Mouse (Mus musculus) cerebellum, postnatal 25 days (tissue): ENCODE measurements around the gene Tom1.
A peak's percentile ranks its signal among the peaks of the same experiment; 100 is the strongest.

Source experiments
- DNase-seq, 2 experiments: peaks; one replicate each; pipeline ENCODE4 v3.0.0; 2021; ENCODE audit warnings: mixed read lengths in 2 of 2

Gene Tom1

GRCm38 (mm10) chr8:75033511-75034243 lies at the start of gene Tom1:
Tom1 (plus strand) TSS chr8:75033705.
- DNase-seq: peak; percentile 98 to 99

GRCm38 (mm10) chr8:74987436-74987835 lies 46.1 kb upstream of the Tom1 start:
- DNase-seq: no peak

DNA sequence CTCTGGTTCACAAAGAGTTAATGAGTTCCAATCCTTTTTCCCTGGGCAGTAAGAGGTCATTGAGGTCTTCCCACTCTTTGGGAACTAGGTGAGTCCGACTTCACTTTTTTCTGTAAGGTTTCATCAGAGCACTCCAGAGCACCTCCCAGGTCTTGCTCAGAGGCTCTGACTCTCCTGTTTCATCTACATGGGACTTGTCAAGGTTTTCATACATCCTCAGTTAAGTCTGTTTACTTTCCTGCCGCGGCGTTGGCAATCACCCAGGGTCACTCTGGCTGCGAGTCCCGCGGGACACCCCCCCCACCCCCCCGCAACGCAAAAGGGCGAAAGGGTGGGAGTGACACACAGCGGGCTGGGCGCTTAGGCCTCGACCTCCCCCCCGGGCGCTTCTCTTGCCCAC lies 43.5 kb upstream of the Tom1 start:
- peak in 1 of 2 experiments; percentile 16 for DNase-seq

DNA sequence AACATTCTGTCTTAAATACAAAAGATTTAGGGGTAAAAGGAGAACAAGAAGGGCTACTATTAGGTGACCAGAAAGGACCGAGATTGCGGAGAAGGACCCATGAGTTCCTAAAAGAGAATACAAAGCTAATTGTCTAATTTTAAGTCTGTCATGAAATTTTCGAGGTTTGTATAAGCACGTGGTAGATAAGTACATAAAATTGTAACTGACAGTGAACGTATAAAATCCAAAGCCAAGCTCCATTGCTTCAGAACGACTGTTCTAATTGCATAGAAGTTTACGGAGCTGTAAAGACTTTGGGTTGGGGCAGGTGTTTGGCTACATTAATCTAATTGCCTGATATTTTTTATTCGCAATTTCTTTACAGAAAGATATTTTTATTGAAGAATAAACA lies 40.4 kb upstream of the Tom1 start, which contains the start of gene Hmgxb4:
Gene Hmgxb4 (plus strand): TSS at position 276 of the 394 bp plus-strand sequence.
- no peak for DNase-seq

- peak; percentile 90 to 91 for DNase-seq
Observed at GRCm38 (mm10) chr8:74993475-74994451, 39.7 kb upstream of the Tom1 start.

DNA sequence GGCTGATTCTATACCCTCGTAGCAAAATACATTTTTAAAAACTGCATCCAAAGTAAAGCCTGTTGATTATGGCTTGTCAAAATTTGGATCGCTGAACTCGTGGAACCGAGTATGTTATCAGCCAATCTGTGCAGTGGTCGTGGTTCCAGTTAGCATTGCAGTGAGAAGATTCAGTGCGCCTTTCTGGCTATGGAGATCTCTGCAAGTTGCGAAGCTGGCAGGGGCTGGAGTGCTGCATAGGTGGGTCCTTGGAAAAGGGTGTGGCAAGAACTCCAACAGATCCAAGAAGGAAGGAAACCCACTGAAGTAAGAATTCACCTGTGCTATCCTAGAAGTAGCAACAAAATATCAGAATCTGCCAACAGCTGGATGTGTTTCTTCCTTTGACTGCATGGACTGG lies 39.0 kb upstream of the Tom1 start:
- peak; percentile 5 to 14 for DNase-seq

DNA sequence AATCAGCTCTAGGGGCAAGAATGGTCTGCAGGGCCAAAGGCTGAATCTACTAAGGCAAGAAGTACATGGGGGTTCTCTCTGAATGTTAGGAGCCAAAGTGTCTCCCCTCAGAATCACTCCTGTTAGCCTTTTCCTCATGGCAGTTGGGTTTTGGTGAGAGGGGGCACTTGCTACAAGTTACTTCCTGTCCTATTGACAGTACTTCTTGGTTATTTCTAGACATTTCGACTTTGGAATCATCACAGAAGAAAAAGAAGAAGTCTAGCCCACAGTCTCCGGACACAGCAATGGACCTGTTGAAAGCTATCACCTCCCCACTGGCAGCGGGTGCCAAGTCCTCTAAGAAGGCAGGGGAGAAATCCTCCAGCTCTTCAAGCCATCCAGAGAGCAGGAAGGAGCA lies 33.1 kb upstream of the Tom1 start:
- DNase-seq: no peak

GRCm38 (mm10) chr8:75008826-75009225 lies 24.7 kb upstream of the Tom1 start:
- DNase-seq: no peak

DNA sequence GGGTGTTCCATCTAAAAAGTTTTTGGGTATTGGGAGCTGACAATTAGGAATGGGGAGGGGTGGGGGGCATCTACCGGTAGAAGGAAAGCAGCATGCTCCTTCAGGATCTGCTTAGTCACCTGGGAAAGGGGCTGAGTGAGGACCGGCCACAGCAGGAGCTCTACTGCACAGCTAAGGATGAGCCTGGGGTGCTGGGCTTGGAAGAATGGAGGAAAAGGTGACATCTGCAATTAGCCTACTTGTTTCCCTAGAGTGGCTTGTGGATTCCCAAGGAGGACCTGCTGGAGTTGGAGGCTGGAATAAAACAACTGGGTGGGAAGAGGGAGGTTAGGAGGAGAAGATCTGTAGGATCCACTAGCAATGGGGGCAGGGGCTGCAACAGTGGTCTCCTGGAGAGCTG lies 19.9 kb upstream of the Tom1 start:
- no peak for DNase-seq

GRCm38 (mm10) chr8:75013964-75014363 lies 19.5 kb upstream of the Tom1 start:
- DNase-seq: no peak

GRCm38 (mm10) chr8:75015981-75016380 lies 17.5 kb upstream of the Tom1 start:
- DNase-seq: no peak

GRCm38 (mm10) chr8:75016422-75016821 lies 17.1 kb upstream of the Tom1 start:
- DNase-seq: no peak

- no peak for DNase-seq
Observed at GRCm38 (mm10) chr8:75018274-75018972, 15.1 kb upstream of the Tom1 start.

- no peak for DNase-seq
Observed at GRCm38 (mm10) chr8:75023660-75024316, 9.7 kb upstream of the Tom1 start.

GRCm38 (mm10) chr8:75025809-75026208 lies 7.7 kb upstream of the Tom1 start:
- no peak for DNase-seq

- DNase-seq: no peak
Observed at GRCm38 (mm10) chr8:75030453-75031024, 3.0 kb upstream of the Tom1 start.

DNA sequence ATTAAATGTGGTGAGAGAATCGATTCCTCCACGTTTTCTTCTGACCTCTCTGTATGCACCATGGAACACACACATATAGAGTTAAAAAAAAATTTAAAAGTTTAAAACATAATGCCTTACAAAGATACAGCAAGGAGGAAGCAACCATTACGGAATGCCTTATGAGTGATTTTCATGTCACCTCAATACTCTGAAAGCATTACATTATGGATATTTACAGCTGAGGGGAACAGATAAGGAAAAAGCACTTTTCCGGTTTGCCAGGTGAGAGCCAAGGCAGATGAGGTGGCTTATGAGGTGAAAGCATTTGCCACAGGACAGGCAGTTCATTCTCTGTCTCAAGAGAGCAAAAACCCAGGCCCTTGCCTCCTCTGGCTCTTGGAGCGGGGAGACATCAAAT lies 544 bp upstream of the Tom1 start:
- no peak for DNase-seq

- no peak for DNase-seq
Observed at GRCm38 (mm10) chr8:75034285-75034684, 780 bp downstream of the Tom1 start.

DNA sequence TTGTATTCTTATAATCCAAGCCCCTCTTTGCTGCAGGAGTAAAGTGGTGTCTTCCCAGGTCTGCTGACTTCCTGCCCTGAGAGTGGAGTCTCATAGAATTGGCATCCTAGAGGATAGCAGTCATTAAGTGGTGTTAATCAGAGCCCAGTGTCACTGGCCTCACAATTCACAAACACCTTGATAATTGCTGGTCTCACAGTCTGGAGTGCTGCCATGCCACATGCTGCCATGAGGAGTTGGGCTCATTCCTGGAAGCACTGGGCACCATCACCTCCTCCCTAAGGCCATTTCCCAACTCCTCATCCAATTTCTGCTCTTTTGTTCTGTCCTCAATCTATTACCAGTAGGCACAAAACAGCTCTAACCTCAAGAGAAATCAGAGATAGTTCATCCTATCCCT lies 2.1 kb downstream of the Tom1 start:
- peak in 1 of 2 experiments; percentile 57 for DNase-seq

- no peak for DNase-seq
Observed at GRCm38 (mm10) chr8:75038497-75038896, 5.0 kb downstream of the Tom1 start.

GRCm38 (mm10) chr8:75039754-75040153 lies 6.2 kb downstream of the Tom1 start:
- no peak for DNase-seq

- peak; percentile 34 to 61 for DNase-seq
Observed at GRCm38 (mm10) chr8:75042171-75042570, 8.7 kb downstream of the Tom1 start.
